Mouse (Mus musculus) MEL (cell line): ENCODE measurements at regions not wholly inside any gene's neighbourhood (a gene's known extent, or its start where the extent isn't known, plus 50 kb on each side); places are given as distances from the start of the nearest gene placed in this dataset.

Experiments
- E2F4 ChIP-seq: IDR thresholded peaks from 2 replicates; pipeline ENCODE4 v1.6.1; 2011; ENCODE audit warnings: low read depth, low read length, improper control_type of control experiment, borderline replicate concordance
- MAZ ChIP-seq: IDR thresholded peaks from 2 replicates; pipeline ENCODE4 v1.6.1; 2012; ENCODE audit warnings: low read depth, mild to moderate bottlenecking, inconsistent platforms, low read length, improper control_type of control experiment

DNA sequence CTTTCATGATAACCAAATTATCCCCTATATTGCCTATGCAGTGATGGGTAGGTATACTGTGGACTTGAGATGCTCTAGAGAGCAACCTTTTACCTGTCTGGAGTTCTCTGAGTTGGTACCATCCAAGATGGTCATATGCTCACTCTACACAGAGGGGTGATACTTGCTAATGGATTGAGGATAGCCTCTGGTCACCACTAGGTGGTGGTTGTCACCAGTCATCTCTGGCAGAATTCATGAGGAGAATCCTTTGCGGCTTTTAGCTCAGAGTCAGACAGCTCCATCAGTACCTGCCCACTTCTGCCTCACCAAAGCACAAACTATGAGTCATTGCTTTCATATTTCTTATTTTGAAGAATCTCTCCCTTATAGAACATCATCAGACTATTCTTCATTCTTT, 500.9 kb upstream of the Impad1 start:
- TF ChIP-seq MAZ: no peak
- TF ChIP-seq E2F4: no peak
